Mouse (Mus musculus) liver, adult (tissue): Measurements from ENCODE around the gene Pkm.

Experiments used
- GATA4 ChIP-seq: IDR thresholded peaks from 2 replicates; pipeline ENCODE4 v1.6.1; 2014; ENCODE audit warnings: mild to moderate bottlenecking, low read length; ENCODE audit not compliant: insufficient replicate concordance

Pkm gene

GRCm38 (mm10) chr9:59659036-59660026 is 3.2 kb downstream of the Pkm start:
- no peak for TF ChIP-seq GATA4

GRCm38 (mm10) chr9:59660421-59660820 is 4.3 kb downstream of the Pkm start:
- no peak for TF ChIP-seq GATA4

GRCm38 (mm10) chr9:59661298-59661975 is 5.3 kb downstream of the Pkm start:
- TF ChIP-seq GATA4 = no peak

GRCm38 (mm10) chr9:59663226-59663625 is 7.1 kb downstream of the Pkm start:
- TF ChIP-seq GATA4 = no peak

GRCm38 (mm10) chr9:59663957-59664356 is 7.8 kb downstream of the Pkm start:
- no peak for TF ChIP-seq GATA4

GRCm38 (mm10) chr9:59664664-59665256 is 8.6 kb downstream of the Pkm start:
- TF ChIP-seq GATA4 = no peak

GRCm38 (mm10) chr9:59666016-59666415 is 9.8 kb downstream of the Pkm start:
- no peak for TF ChIP-seq GATA4

GRCm38 (mm10) chr9:59666813-59667212 is 10.6 kb downstream of the Pkm start:
- no peak for TF ChIP-seq GATA4

- no peak for TF ChIP-seq GATA4
Measured at GRCm38 (mm10) chr9:59667250-59667649, 11.1 kb downstream of the Pkm start.

GRCm38 (mm10) chr9:59667904-59668303 is 11.7 kb downstream of the Pkm start:
- no peak for TF ChIP-seq GATA4

- TF ChIP-seq GATA4 = no peak
Measured at GRCm38 (mm10) chr9:59668473-59668872, 12.3 kb downstream of the Pkm start.

GRCm38 (mm10) chr9:59669172-59669571 is 13.0 kb downstream of the Pkm start:
- TF ChIP-seq GATA4 = no peak

- no peak for TF ChIP-seq GATA4
Measured at GRCm38 (mm10) chr9:59672195-59672894, 16.2 kb downstream of the Pkm start.

GRCm38 (mm10) chr9:59673427-59673826 is 17.3 kb downstream of the Pkm start:
- no peak for TF ChIP-seq GATA4

GRCm38 (mm10) chr9:59675598-59675997 is 19.4 kb downstream of the Pkm start:
- no peak for TF ChIP-seq GATA4
